Mouse (Mus musculus) kidney, postnatal 10 days (tissue): ENCODE measurements around the gene Gm10974.
A peak's percentile ranks its signal among the peaks of the same experiment; 100 is the strongest.

Experiments used
- DNase-seq: peaks from one replicate; pipeline ENCODE4 v3.0.0; 2021; ENCODE audit warnings: mixed read lengths

Gene Gm10974

DNA sequence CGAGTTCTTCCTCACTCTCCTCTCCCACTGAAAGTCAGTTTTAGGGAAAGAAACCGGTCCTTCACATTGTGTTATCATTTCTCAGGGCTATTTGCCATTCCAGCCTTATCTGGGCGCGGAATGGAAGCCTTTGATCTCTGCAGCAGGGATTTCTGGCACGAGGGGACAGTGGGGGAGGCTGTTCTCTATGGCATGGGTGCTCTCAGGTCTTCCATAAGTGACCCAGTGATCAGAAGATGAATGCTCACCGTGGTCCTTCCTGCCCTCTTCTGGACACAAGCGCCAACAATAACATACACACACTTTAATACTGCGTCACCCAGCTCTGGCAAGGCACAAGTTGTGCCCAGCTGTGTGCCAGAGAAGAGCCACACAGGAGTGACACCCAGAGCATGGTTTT, 41.3 kb downstream of the Gm10974 start:
- DNase-seq = no peak

DNA sequence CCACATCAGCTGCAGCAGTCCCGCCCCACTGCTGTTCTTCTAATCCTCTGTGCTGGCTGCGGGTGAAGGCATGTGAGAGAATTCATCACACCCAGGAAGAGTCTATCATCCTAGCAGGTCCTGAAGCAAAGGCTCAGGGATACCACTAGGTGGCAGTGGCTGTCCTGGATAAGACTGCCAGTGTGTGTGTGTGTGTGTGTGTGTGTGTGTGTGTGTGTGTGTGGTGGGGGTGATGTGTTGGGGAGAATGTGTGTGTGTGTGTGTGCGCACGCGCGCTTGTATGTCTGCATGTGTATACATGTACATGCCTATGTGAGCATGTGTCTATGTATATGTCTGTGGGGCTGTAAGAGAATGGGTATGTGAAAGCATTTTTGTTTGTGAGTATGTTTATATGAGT, 43.7 kb downstream of the Gm10974 start:
- peak; percentile 67 for DNase-seq

DNA sequence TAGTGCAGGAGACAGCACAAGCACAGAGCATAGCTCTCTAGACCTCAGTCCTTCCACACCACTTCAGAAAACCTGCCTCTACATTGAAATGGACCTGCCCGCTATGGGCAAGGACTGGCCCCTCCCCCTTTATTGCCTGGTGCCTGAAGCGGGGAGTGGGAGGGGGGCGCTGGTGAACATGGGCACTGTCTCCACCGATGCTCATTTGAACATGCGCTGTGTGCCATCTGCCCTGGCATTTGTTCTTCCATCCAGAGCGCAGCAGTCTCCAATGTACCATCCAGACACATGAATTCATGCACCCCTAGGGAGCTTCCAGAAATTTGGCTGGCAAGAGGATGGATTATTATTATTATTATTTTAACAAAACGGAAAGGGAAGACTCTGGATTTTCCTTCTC, 47.4 kb downstream of the Gm10974 start:
- no peak for DNase-seq

DNA sequence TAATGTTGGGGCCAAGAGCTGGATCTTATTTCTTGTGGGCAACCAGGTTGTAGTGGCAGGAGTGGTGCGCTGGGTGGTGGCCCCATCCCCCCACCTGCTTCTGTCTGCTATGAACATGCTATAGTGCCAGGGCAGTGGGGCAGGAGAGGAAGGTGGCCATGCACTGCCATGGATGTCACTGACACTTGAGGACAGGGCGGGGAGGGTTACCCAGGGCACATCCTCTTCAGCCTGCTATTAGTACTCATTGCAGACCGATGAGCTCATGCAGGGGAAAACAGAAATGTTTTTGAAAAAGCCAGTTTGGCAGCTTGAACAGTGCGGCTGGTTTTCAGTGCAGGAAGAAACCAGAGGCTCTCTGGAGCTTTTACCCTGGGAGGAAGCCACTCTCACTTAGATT, 51.1 kb downstream of the Gm10974 start:
- no peak for DNase-seq

- DNase-seq = no peak
These were observed 53.3 kb downstream of the Gm10974 start for GRCm38 (mm10) chr7:66418981-66419380.

DNA sequence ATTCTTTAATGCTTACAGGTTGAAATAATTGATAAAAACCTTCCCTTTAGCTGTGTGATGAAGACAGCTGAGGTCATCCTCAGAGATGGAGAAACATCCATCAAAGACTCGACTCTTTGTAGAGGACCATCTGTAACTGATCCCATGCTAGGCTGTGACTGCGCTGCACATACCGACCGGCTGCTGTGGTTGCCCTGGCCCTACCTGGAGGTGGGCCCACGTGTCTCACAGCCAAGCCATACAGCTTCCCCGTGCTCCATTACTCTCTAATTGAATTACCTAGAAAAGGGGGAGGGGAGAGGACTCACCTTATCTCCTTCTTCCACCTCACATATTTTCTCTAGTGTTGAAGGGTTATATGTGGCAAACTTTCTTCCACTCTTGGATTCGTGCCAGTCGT, 56.2 kb downstream of the Gm10974 start:
- no peak for DNase-seq

GRCm38 (mm10) chr7:66427053-66427436, 61.3 kb downstream of the Gm10974 start:
- DNase-seq = no peak

DNA sequence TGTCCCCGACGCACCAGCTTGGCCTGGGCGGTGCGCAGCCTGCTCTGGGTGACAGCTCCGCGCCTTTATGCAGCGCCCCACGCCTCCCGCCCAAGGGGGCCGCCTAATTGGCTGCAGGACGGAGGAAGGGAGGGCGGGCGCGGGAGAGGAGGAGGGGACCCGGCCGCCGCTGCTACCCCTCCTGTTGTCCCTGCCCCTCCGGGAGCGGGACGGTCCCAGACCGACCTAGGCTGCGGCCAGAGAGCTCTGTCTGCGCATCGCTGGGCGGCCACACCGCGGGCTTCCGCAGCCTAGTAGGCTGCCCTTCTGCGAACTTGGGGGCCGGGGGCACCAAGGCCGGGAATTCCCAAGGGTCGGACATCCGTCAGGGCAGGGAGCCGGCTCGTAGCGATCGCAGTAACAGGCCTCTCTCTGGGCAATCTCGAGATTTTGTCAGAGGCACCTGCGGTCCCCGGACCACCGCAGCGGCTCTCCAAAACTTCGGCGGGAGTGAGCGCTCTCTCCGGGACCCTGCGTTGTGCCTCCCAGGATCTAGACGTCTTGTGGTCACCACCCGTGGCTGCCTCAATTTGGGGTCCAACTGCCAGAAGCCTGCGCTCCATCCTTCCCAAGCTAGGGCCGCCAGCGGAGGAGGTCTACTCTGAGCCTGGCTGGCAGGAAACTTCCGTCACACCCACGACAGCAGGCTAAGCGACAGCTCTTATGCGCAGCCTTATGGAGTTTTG, 61.9 kb downstream of the Gm10974 start, which contains the start of gene Aldh1a3:
TSS of gene Aldh1a3 (minus strand) at position 81 of the 725 bp plus-strand sequence.
- peak; percentile 79 for DNase-seq

DNA sequence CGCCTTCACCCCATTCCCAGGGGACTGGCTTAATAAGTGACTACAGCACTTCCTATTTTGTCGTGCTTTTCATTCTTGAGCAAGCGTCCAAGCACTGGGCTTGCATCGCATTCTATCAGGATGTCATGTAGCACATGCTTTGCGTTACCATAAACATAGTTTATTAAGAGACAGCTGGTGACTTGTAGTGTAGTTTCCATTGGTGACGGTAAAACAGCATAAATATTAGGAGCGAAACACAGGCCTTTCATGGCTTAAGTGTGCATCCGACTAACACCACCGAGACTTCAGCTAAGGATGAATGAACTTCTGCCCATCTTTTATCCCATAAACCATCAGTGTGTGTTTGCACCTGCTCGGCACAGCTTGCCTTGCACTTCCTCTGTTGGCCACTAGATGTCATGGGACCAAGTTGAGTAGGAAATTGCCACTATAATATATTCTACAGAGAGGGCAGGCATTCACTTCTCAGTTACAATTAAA, 68.8 kb downstream of the Gm10974 start:
- DNase-seq = peak; percentile 84
